Mouse (Mus musculus) forebrain, embryonic 14.5 days (tissue): ENCODE results near the gene Tceal9. TPM values are rescaled to one million over a fixed set of nuclear protein-coding genes. Genes with fewer than 3 reads are reported as not detected.

ENCODE experiments used
- ATAC-seq: fragments of 200-750 bp; cut with Nextera tagmentation; 2 replicates; pipeline ENCODE4 v1.8.0; 2017; ENCODE audit warnings: mild to moderate bottlenecking, moderate library complexity
- DNase-seq: peaks from one replicate; pipeline ENCODE4 v3.0.0-alpha.2; 2015; ENCODE audit warnings: low spot score
- H3K27ac ChIP-seq: fragments of 300-500 bp; sonication (generic); 2 replicates; pipeline ENCODE4 v1.5.1; 2014; ENCODE audit warnings: low read depth, mild to moderate bottlenecking, control low read depth, low read length, moderate library complexity
- H3K27me3 ChIP-seq: fragments of 300-500 bp; sonication (generic); replicated peaks from 2 replicates; pipeline ENCODE4 v1.6.1; 2014; ENCODE audit warnings: low read length, control low read depth, mixed read lengths; ENCODE audit not compliant: control insufficient read depth, insufficient read depth
- H3K36me3 ChIP-seq: fragments of 300-500 bp; sonication (generic); 2 replicates; pipeline ENCODE4 v1.6.1; 2014; ENCODE audit warnings: low read length, control low read depth; ENCODE audit not compliant: control insufficient read depth, insufficient read depth
- H3K4me1 ChIP-seq: fragments of 300-500 bp; sonication (generic); 2 replicates; pipeline ENCODE4 v1.6.1; 2014; ENCODE audit warnings: antibody characterized with exemption, low read length, control low read depth; ENCODE audit not compliant: control insufficient read depth, insufficient read depth
- H3K4me2 ChIP-seq: fragments of 300-500 bp; sonication (generic); 2 replicates; pipeline ENCODE4 v1.6.1; 2014; ENCODE audit warnings: mild to moderate bottlenecking, control low read depth, low read length
- H3K4me3 ChIP-seq: fragments of 300-500 bp; sonication (generic); 2 replicates; pipeline ENCODE4 v1.5.1; 2014; ENCODE audit warnings: low read depth, low read length, control low read depth
- H3K9ac ChIP-seq: fragments of 300-500 bp; sonication (generic); 2 replicates; pipeline ENCODE4 v1.6.1; 2014; ENCODE audit warnings: mild to moderate bottlenecking, low read length, control low read depth, moderate library complexity
- H3K9me3 ChIP-seq: fragments of 300-500 bp; sonication (generic); replicated peaks from 2 replicates; pipeline ENCODE4 v1.6.1; 2016; ENCODE audit warnings: low read length, control low read depth, mixed read lengths; ENCODE audit not compliant: control insufficient read depth
- WGBS: fragments of 180-500 bp; shearing (Covaris S2); extraction: QIAGEN DNeasy Blood & Tissue Kit; methylation state at CpG from one replicate; pipeline ENCODE4 v1.1.7; 2014; 5-methylcytosine and 5-hydroxymethylcytosine counted together
- polyA plus RNA-seq: library from polyadenylated mRNA; unstranded; fragments of >200 nt; fragmentation: Nextera tagmentation; extraction: Ambion mirVana; gene quantifications from 2 replicates; pipeline ENCODE4 v1.2.1, GENCODE M21; 2014

Tceal9 gene
- polyA plus RNA-seq, 1 experiment from 2014 or later, result 379 TPM

DNA sequence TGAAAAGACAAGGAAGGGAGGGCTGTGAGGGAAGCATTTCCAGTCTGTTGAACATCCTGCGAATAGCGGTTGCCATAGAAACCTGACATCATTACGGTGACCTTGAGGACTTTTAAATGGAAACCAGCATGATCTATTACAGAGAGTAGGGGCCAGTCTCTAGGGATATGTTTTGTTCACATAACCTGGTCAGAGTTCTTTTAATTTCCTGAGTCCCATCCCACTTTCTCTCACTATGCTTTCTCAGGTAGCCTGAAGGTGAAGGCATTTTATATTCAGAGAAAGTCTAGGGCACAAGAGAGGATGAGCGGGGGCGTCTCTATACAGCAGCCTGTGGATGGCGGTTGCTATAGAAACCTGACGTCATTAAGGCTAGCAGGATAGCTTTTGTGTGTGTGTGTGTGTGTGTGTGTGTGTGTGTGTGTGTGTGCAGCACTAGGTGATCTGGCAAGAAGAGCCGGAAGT is 46.0 kb downstream of the Tceal9 start:
- H3K27me3 ChIP-seq, result no peaks in the 10 kb centered on the region
- no peaks in the 10 kb centered on the region for H3K4me1 ChIP-seq
- no peak overlapping the region for H3K9ac ChIP-seq
- no peaks in the 10 kb centered on the region for H3K9me3 ChIP-seq
- peak overlapping the region; percentile 66 for H3K27ac ChIP-seq
- H3K36me3 ChIP-seq, result no peaks in the 10 kb centered on the region
- no peak overlapping the region; the same call in 1 of the 2 replicates for H3K4me3 ChIP-seq
- peak; percentile 95 for ATAC-seq
- 27% methylated on average over 8 of the region's 8 CpGs for WGBS
- peak overlapping the region; percentile 40 for H3K4me2 ChIP-seq
- DNase-seq, result peak; percentile 86

Other genes starting within 250 kb of the Tceal9 start
- gene Arxes1, start 211.7 kb upstream of the Tceal9 start, polyA plus RNA-seq, result 61.0 and 85.3 TPM in 2 replicates
- gene Bex2, start 176.8 kb upstream of the Tceal9 start, polyA plus RNA-seq, result 515 and 569 TPM in 2 replicates
- gene Nxf3, start 159.8 kb upstream of the Tceal9 start, polyA plus RNA-seq, result 0.05 TPM in 1 of 2 replicates, not detected in the other
- 123 and 138 TPM in 2 replicates for gene Bex4, start 106.1 kb upstream of the Tceal9 start, polyA plus RNA-seq
- gene Tceal8, start 72.7 kb upstream of the Tceal9 start, polyA plus RNA-seq, result 136 and 143 TPM in 2 replicates
- gene Tceal5, start 41.2 kb upstream of the Tceal9 start, polyA plus RNA-seq, result 7.2 and 8.1 TPM in 2 replicates
- 1.9 and 2.2 TPM in 2 replicates for gene Tceal7, start 30.3 kb upstream of the Tceal9 start, polyA plus RNA-seq
- 172 and 180 TPM in 2 replicates for gene Bex1, start 29.6 kb upstream of the Tceal9 start, polyA plus RNA-seq
- 693 and 746 TPM in 2 replicates for gene Bex3, start 25.2 kb downstream of the Tceal9 start, polyA plus RNA-seq